Mouse (Mus musculus) neural tube, embryonic 13.5 days (tissue): ENCODE measurements at regions not wholly inside any gene's neighbourhood (a gene's known extent, or its start where the extent isn't known, plus 50 kb on each side); places are given as distances from the start of the nearest gene placed in this dataset. TPM values are rescaled to one million over a fixed set of nuclear protein-coding genes. Genes with fewer than 3 reads are reported as not detected.
"Not testable (repeated sequence)": the region's sequence is repeated elsewhere in the genome, so short reads cannot be mapped to it uniquely, and the experiment has no call there.

Experiments used
- ATAC-seq: fragments of 200-750 bp; cut with Nextera tagmentation; 2 replicates; pipeline ENCODE4 v1.8.0; 2017; ENCODE audit warnings: low read depth, mild to moderate bottlenecking, moderate TSS enrichment, moderate library complexity
- H3K27ac ChIP-seq: fragments of 300-500 bp; sonication (generic); replicated peaks from 2 replicates; pipeline ENCODE4 v1.5.1; 2015; ENCODE audit warnings: moderate library complexity, mild to moderate bottlenecking, inconsistent platforms
- H3K27me3 ChIP-seq: fragments of 300-500 bp; sonication (generic); 2 replicates; pipeline ENCODE4 v1.6.1; 2015; ENCODE audit warnings: mild to moderate bottlenecking, inconsistent platforms
- H3K36me3 ChIP-seq: fragments of 300-500 bp; sonication (generic); 2 replicates; pipeline ENCODE4 v1.6.1; 2015; ENCODE audit warnings: mild to moderate bottlenecking, inconsistent platforms
- H3K4me1 ChIP-seq: fragments of 300-500 bp; sonication (generic); replicated peaks from 2 replicates; pipeline ENCODE4 v1.6.1; 2015; ENCODE audit warnings: inconsistent platforms
- H3K4me2 ChIP-seq: fragments of 300-500 bp; sonication (generic); 2 replicates; pipeline ENCODE4 v1.6.1; 2015; ENCODE audit warnings: inconsistent platforms, mild to moderate bottlenecking, moderate library complexity
- H3K4me3 ChIP-seq: fragments of 300-500 bp; sonication (generic); 2 replicates; pipeline ENCODE4 v1.5.1; 2015; ENCODE audit warnings: mild to moderate bottlenecking, inconsistent platforms
- H3K9ac ChIP-seq: fragments of 300-500 bp; sonication (generic); 2 replicates; pipeline ENCODE4 v1.6.1; 2015; ENCODE audit warnings: moderate library complexity, mild to moderate bottlenecking, inconsistent platforms
- H3K9me3 ChIP-seq: fragments of 300-500 bp; sonication (generic); 2 replicates; pipeline ENCODE4 v1.6.1; 2016; ENCODE audit warnings: inconsistent platforms
- WGBS: fragments of 180-500 bp; shearing (Covaris S2); methylation state at CpG from one replicate; pipeline ENCODE4 v1.1.7; 2015; 5-methylcytosine and 5-hydroxymethylcytosine counted together
- microRNA-seq: library from miRNA; unstranded; fragments of <30 nt; microRNA quantifications from one replicate; pipeline ENCODE4, GENCODE M21; 2016

DNA sequence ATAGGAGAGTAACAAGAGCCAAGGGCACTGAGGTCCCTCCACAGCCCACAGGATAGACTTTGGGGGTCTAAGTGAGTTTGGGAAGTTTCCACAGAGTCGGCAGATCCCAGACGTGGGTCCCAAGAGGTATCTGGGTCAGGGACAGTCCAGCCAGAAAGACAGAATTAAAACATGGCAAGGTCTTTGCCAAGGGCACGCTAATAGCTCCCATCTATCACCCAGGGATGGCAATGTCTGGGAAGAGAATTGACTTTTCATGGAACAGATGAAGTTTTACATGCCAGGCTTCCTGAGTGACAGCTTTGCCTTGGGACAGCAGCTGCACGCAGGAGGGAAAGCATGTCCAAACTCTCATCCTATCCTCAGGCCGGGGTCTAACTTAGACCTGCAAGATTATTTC is 563.5 kb downstream of the Gm10330 start:
- 64% methylated on average over 1 of the region's 5 CpGs for WGBS
- not testable (repeated sequence) for ATAC-seq

DNA sequence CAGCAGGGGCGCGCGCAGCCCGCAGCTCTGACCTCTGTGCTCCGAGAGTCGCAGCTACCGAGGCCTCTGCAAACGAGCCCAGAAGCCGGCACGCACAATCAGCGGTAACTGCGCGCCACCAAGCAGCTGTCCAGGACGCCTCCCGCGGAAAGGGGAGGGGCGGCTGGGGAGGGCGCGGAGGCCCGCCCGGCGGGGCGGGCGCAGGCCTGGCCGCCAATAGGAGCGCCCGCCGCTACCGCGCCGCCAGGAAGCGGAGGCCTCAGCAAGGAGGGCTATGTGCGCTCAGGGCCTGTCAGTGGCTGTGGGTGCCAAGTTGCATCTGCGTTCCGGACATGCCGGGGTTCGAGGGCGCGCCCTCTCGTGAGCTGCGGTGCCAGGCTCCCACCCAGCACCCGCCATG is 590.5 kb downstream of the Gm10330 start:
- H3K27ac ChIP-seq, H3K4me1 ChIP-seq, H3K27me3 ChIP-seq, H3K36me3 ChIP-seq, H3K9me3 ChIP-seq: not testable (repeated sequence)
- Histone ChIP-seq H3K4me3 (peak overlapping the region; percentile 48), H3K4me2 (peak overlapping the region; percentile 52), H3K9ac (peak overlapping the region; percentile 67)
- under 1% methylated on average over 30 of the region's 42 CpGs for WGBS
- peak; percentile 90 for ATAC-seq

More for the DNA sequence above, 563.5 kb downstream of the Gm10330 start:
- H3K27me3 ChIP-seq, H3K9me3 ChIP-seq, H3K4me2 ChIP-seq, H3K36me3 ChIP-seq, H3K9ac ChIP-seq, H3K4me3 ChIP-seq, H3K4me1 ChIP-seq, H3K27ac ChIP-seq: not testable (repeated sequence)

DNA sequence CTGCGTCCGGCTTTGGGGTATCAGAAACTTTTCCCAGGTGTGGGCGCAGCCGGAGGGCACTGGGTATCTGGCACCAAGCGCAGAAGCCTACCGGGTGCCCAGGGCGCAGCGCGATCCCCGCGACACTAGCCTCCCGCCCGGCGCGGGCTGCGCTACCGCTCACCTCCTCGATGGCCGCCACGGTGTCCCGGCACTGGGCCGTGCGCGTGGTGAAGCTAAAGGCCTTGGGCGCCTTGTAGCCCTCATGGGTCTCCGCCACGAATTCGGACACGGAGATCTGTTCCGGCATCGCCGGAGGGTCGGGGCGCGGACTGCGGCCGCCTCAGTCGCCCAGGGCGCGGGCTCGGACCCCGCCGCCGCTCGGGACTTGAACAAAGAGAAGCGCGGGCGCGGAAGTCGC is 591.0 kb downstream of the Gm10330 start:
- Histone ChIP-seq H3K9ac (peak overlapping the region; percentile 67), H3K4me3 (peak overlapping the region; percentile 48), H3K4me2 (peak overlapping the region; percentile 52)
- not testable (repeated sequence) for H3K36me3 ChIP-seq, H3K9me3 ChIP-seq, H3K27ac ChIP-seq, H3K27me3 ChIP-seq, H3K4me1 ChIP-seq
- ATAC-seq, result 0 out of 2 replicates have a peak, but pooled peaks have one; percentile 23
- 2% methylated on average over 38 of the region's 50 CpGs for WGBS

Small RNA genes lying in the stretch of these regions (microRNA-seq; reads per million reads assigned to microRNA genes)
- gene Gm26140, result not detected
